Mouse (Mus musculus): ENCODE data around the gene Nipbl.

- TF ChIP-seq CTCF (IDR thresholded peaks at IDR 0.05; ENCODE audit: extremely low read depth, insufficient read length, insufficient replicate concordance, low read depth, low read length), result no peak
- no peak for TF ChIP-seq POLR2A (IDR thresholded peaks at IDR 0.05; ENCODE audit: low read depth, low read length)
These were observed 138.8 kb downstream of the Nipbl start for GRCm38 (mm10) chr15:8305474-8305873.

Data from small intestine, adult 2 months (tissue).